In the genomic region with DNA sequence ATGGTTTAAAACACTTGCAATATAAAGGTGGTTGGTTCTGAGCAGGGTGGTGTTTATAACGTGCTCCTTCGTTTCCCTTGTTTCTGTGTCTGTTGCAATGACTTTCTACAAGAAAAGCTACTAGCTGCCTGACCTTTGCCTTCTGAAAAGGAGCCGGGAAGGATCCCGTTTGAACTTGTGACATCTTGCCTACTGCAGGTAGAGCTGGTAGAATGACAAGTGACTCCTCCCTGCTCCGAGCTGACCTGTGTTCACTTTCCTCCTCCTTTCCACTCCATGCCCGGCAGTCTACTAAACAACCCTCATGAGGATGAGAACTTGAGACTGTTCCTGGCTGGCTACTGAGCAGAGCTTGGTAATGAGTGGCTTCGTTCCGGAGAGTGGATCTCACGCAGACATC, we compare ENCODE assay signal across 21 mouse cellular contexts. TPM values are rescaled to one million over a fixed set of nuclear protein-coding genes. Genes with fewer than 3 reads are reported as not detected.
DNase-seq lines count a peak whose midpoint lies in the region; ATAC-seq and TF ChIP-seq lines count a peak whose summit lies in the region.
"Had no signal": no experiment of that assay in that cellular context is flagged by ENCODE, and none has a peak within 500 bp of the region (broad histone marks: within the 10 kb centered on the region; RNA-seq: fewer than 3 reads in every experiment).

No protein-coding gene starts in this region.

- H3K27ac ChIP-seq in heart, adult 2 months: peak overlapping the region; percentile 33; the same call in 1 of the 2 replicates
- no peak overlapping the region for H3K27ac ChIP-seq in heart, embryonic 12.5 days (ENCODE audit: poor library complexity, severe bottlenecking)
- H3K27ac ChIP-seq in kidney, embryonic 16.5 days (ENCODE audit: low read length): no peak overlapping the region
- peak overlapping the region; percentile 61 for H3K27ac ChIP-seq in intestine, embryonic 16.5 days (ENCODE audit: low read length)
- H3K27ac ChIP-seq in forebrain, embryonic 16.5 days (ENCODE audit: low read length): no peak overlapping the region
- H3K27ac ChIP-seq: heart, embryonic 15.5 days; hindbrain, embryonic 14.5 days; kidney, postnatal 0 days; limb, embryonic 12.5 days; lung, embryonic 15.5 days; midbrain, embryonic 10.5 days had no signal

- H3K36me3 ChIP-seq in heart, adult 2 months (ENCODE audit: control insufficient read depth, insufficient read depth, low read length): peaks cover 8% of the 10 kb centered on the region; the same call in 1 of the 2 replicates
- no peaks in the 10 kb centered on the region for H3K36me3 ChIP-seq in heart, embryonic 12.5 days
- H3K36me3 ChIP-seq in kidney, embryonic 16.5 days (ENCODE audit: insufficient read depth, low read length): no peaks in the 10 kb centered on the region
- H3K36me3 ChIP-seq in intestine, embryonic 16.5 days (ENCODE audit: control insufficient read depth, insufficient read depth, low read length): no peaks in the 10 kb centered on the region; the same call in 1 of the 2 replicates
- no peaks in the 10 kb centered on the region for H3K36me3 ChIP-seq in forebrain, embryonic 16.5 days (ENCODE audit: control insufficient read depth, insufficient read depth)
- H3K36me3 ChIP-seq: heart, embryonic 15.5 days; limb, embryonic 12.5 days; lung, embryonic 15.5 days had no signal

- TF ChIP-seq CTCF in heart, adult 2 months (IDR thresholded peaks at IDR 0.05): no peak

- no peak overlapping the region for H3K4me3 ChIP-seq in heart, adult 2 months
- H3K4me3 ChIP-seq in heart, embryonic 12.5 days: no peak overlapping the region
- no peak overlapping the region for H3K4me3 ChIP-seq in kidney, embryonic 16.5 days (ENCODE audit: low read length)
- H3K4me3 ChIP-seq in intestine, embryonic 16.5 days (ENCODE audit: low read length): no peak overlapping the region
- H3K4me3 ChIP-seq in forebrain, embryonic 16.5 days (replicated peaks; ENCODE audit: low read length): no peak overlapping the region
- H3K4me3 ChIP-seq: heart, embryonic 15.5 days; limb, embryonic 12.5 days; lung, embryonic 15.5 days; midbrain, embryonic 10.5 days had no signal

- ATAC-seq in heart, embryonic 12.5 days (ENCODE audit: insufficient number of reproducible peaks, low FRiP score): no peak
- ATAC-seq in kidney, embryonic 16.5 days (ENCODE audit: low FRiP score, low TSS enrichment): no peak
- peak; percentile 72 for ATAC-seq in intestine, embryonic 16.5 days
- no peak for ATAC-seq in forebrain, embryonic 16.5 days
- ATAC-seq: CD4-positive, CD25-positive, alpha-beta regulatory T cell, adult 4 months; forebrain, embryonic 14.5 days; midbrain, embryonic 16.5 days had no signal

- 49% methylated on average over 9 of the region's 9 CpGs for WGBS in heart, adult 2 months
- WGBS in heart, embryonic 12.5 days: 73% methylated on average over 9 of the region's 9 CpGs
- 36% methylated on average over 9 of the region's 9 CpGs for WGBS in kidney, embryonic 16.5 days
- WGBS in intestine, embryonic 16.5 days: 53% methylated on average over 9 of the region's 9 CpGs
- 87% methylated on average over 9 of the region's 9 CpGs for WGBS in forebrain, embryonic 16.5 days

- no peaks in the 10 kb centered on the region for H3K27me3 ChIP-seq in heart, adult 2 months (ENCODE audit: control insufficient read depth, insufficient read depth, low read length)
- H3K27me3 ChIP-seq in heart, embryonic 12.5 days (replicated peaks): no peaks in the 10 kb centered on the region
- H3K27me3 ChIP-seq in kidney, embryonic 16.5 days (ENCODE audit: insufficient read depth, low read length): no peaks in the 10 kb centered on the region
- no peaks in the 10 kb centered on the region for H3K27me3 ChIP-seq in intestine, embryonic 16.5 days (replicated peaks; ENCODE audit: control insufficient read depth, insufficient read depth, low read length)
- H3K27me3 ChIP-seq in forebrain, embryonic 16.5 days (replicated peaks; ENCODE audit: control insufficient read depth, insufficient read depth, low read length): no peaks in the 10 kb centered on the region
- H3K27me3 ChIP-seq: heart, embryonic 15.5 days; limb, embryonic 12.5 days; lung, embryonic 15.5 days had no signal

- no peak for DNase-seq in heart, adult 2 months
- peak; percentile 46 to 66 for DNase-seq in kidney, postnatal 36 days
- DNase-seq in yolk sac, embryonic 10.5 days (ENCODE audit: low spot score): peak; percentile 80
- DNase-seq: adrenal gland, postnatal 14 days; cerebellum, adult 18-20 months; cerebellum, postnatal 25 days; layer of hippocampus, adult 9-11 months; right cerebral cortex, postnatal 25 days had no signal

- H3K9me3 ChIP-seq in heart, embryonic 12.5 days (replicated peaks): no peaks in the 10 kb centered on the region
- H3K9me3 ChIP-seq in kidney, embryonic 16.5 days (ENCODE audit: low read length): no peaks in the 10 kb centered on the region
- no peaks in the 10 kb centered on the region for H3K9me3 ChIP-seq in intestine, embryonic 16.5 days (ENCODE audit: control insufficient read depth, low read length)
- H3K9me3 ChIP-seq in forebrain, embryonic 16.5 days (ENCODE audit: control insufficient read depth, low read length): no peaks in the 10 kb centered on the region
- H3K9me3 ChIP-seq: heart, embryonic 15.5 days; limb, embryonic 12.5 days; lung, embryonic 15.5 days; midbrain, embryonic 10.5 days had no signal

- peaks cover 21% of the 10 kb centered on the region for H3K4me1 ChIP-seq in heart, adult 2 months (ENCODE audit: control insufficient read depth, insufficient read depth, low read length)
- peaks cover 50% of the 10 kb centered on the region for H3K4me1 ChIP-seq in heart, embryonic 12.5 days (replicated peaks)
- peaks cover 34% of the 10 kb centered on the region for H3K4me1 ChIP-seq in kidney, embryonic 16.5 days (ENCODE audit: insufficient read depth, low read length)
- peaks cover 47% of the 10 kb centered on the region for H3K4me1 ChIP-seq in intestine, embryonic 16.5 days (ENCODE audit: control insufficient read depth, insufficient read depth, low read length)
- no peaks in the 10 kb centered on the region for H3K4me1 ChIP-seq in forebrain, embryonic 16.5 days (replicated peaks; ENCODE audit: control insufficient read depth, insufficient read depth, low read length)

- peaks cover 9% of the 10 kb centered on the region for H3K79me2 ChIP-seq in heart, adult 2 months (replicated peaks; ENCODE audit: control insufficient read depth, insufficient read depth, low read length)

- TF ChIP-seq EP300 in heart, adult 2 months (IDR thresholded peaks at IDR 0.05; ENCODE audit: insufficient read depth, low read depth, low read length): no peak

- no peak overlapping the region for H3K4me2 ChIP-seq in heart, embryonic 12.5 days
- no peak overlapping the region for H3K4me2 ChIP-seq in kidney, embryonic 16.5 days (replicated peaks; ENCODE audit: low read depth, low read length)
- peak overlapping the region; percentile 12; the same call in 1 of the 2 replicates for H3K4me2 ChIP-seq in intestine, embryonic 16.5 days (ENCODE audit: low read depth, low read length)
- no peak overlapping the region for H3K4me2 ChIP-seq in forebrain, embryonic 16.5 days (ENCODE audit: low read length)
- H3K4me2 ChIP-seq: heart, embryonic 15.5 days; hindbrain, embryonic 14.5 days; limb, embryonic 12.5 days; lung, embryonic 15.5 days had no signal

- no peak for TF ChIP-seq POLR2A in heart, adult 2 months (IDR thresholded peaks at IDR 0.05; ENCODE audit: insufficient read depth, low read depth, low read length)

- H3K9ac ChIP-seq in heart, adult 2 months (ENCODE audit: low read depth, low read length): no peak overlapping the region
- no peak overlapping the region for H3K9ac ChIP-seq in heart, embryonic 12.5 days
- no peak overlapping the region for H3K9ac ChIP-seq in kidney, embryonic 16.5 days (replicated peaks; ENCODE audit: low read length)
- 0 out of 2 replicates have a peak overlapping the region, but pooled peaks have one; percentile 33 for H3K9ac ChIP-seq in intestine, embryonic 16.5 days (ENCODE audit: low read depth, low read length)
- no peak overlapping the region for H3K9ac ChIP-seq in forebrain, embryonic 16.5 days (replicated peaks; ENCODE audit: low read depth, low read length)
- H3K9ac ChIP-seq: heart, embryonic 15.5 days; hindbrain, embryonic 14.5 days; limb, embryonic 12.5 days; lung, embryonic 15.5 days had no signal

- intact Hi-C loops in heart, adult 2 months (cut with DNase I): no loop called here

RNA-seq across cellular contexts. Expression of a gene that starts 30.9 kb away (rescaled TPM):
- total RNA-seq in heart, adult 2 months (2021): 10 to 100 TPM; 22.0 to 22.1 TPM
- 18.5 and 20.6 TPM in 2 replicates for polyA plus RNA-seq in heart, adult 2 months (2012; rRNA removed)
- polyA plus RNA-seq in heart, embryonic 12.5 days (2016; fragmentation: Nextera tagmentation; extraction: Ambion mirVana): 5.2 and 5.5 TPM in 2 replicates
- 8.3 and 9.0 TPM in 2 replicates for polyA plus RNA-seq in kidney, embryonic 16.5 days (2015; fragmentation: Nextera tagmentation; extraction: Ambion mirVana)
- 4.4 and 4.9 TPM in 2 replicates for polyA plus RNA-seq in intestine, embryonic 16.5 days (2015; fragmentation: Nextera tagmentation; extraction: Ambion mirVana)
- polyA plus RNA-seq in forebrain, embryonic 16.5 days (2015; fragmentation: Nextera tagmentation; extraction: Ambion mirVana): 8.4 TPM in 2 replicates

Comparison
In these comparisons a context has a peak if more than half of its experiments do, and no peak if none do; other contexts are left out.
1. H3K27ac ChIP-seq: peak in heart, adult 2 months (single experiment) and intestine, embryonic 16.5 days (single experiment); none in heart, embryonic 12.5 days (single experiment), kidney, embryonic 16.5 days (single experiment) and forebrain, embryonic 16.5 days (single experiment).
2. DNase-seq: peak in kidney, postnatal 36 days (2 of 2) and yolk sac, embryonic 10.5 days (single experiment); none in heart, adult 2 months (0 of 2).